Mouse (Mus musculus): ENCODE data around the gene Gm15023.
"Not testable (repeated sequence)": the region's sequence is repeated elsewhere in the genome, so short reads cannot be mapped to it uniquely, and the experiment has no call there.

GRCm38 (mm10) chrX:135188661-135189060, 11.2 kb upstream of the Gm15023 start:
- not testable (repeated sequence) for TF ChIP-seq CTCF, EP300 (IDR thresholded peaks at IDR 0.05)

Data from lung, postnatal 0 days (tissue).